Mouse (Mus musculus): ENCODE data around the gene Grik2. TPM values are rescaled to one million over a fixed set of nuclear protein-coding genes. Genes with fewer than 3 reads are reported as not detected.

The Grik2 gene
- polyA plus RNA-seq, 1 experiment from 2014 or later = 1.6 TPM

DNA sequence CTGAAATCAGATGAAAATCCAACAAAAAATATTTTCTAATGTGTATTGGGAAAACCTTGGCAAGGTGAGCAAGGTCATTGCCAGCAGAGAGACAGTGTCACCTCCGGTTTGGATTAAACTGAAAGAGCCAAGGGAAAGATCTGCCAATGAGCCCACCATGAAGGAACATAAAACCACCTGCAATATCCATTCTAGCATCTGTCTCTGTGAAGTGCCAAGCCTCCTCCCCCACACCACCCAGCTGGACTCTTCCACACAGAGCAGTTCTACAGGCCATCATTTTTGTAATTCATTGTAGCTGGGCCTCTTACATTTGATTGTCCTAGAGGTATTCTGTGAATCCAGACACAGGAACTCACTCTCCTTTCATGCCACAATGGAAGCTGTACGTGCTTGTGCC is 148.7 kb downstream of the Grik2 start:
- H3K9ac ChIP-seq = no peak overlapping the region
- H3K36me3 ChIP-seq = no peaks in the 10 kb centered on the region
- 82% methylated on average over 2 of the region's 2 CpGs for WGBS
- no peaks in the 10 kb centered on the region for H3K27me3 ChIP-seq
- ATAC-seq (ENCODE audit: insufficient number of reproducible peaks, insufficient read depth, low FRiP score, low TSS enrichment, low read depth) = no peak
- H3K27ac ChIP-seq = no peak overlapping the region
- no peaks in the 10 kb centered on the region for H3K4me1 ChIP-seq
- H3K4me2 ChIP-seq = no peak overlapping the region
- H3K9me3 ChIP-seq = no peaks in the 10 kb centered on the region
- no peak overlapping the region for H3K4me3 ChIP-seq

DNA sequence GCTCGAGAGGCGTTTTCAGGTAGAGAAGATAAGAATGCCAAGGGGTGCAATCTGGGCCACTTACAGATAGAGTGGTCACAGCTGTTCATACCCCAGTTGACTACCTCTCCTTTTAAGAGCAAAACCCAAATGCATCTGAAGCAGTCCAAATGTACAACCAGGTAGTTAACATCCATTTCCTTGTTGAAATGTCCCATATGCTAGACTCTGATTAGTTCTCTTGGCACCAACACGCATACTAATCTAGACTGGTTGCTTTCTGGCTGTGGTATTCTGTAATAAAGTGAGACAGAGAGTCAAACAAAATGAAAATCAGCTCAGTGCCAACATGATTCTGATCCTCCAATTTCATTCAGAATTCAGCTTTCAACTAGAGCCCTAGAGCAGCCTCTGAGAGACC is 164.6 kb downstream of the Grik2 start:
- no peak for ATAC-seq (ENCODE audit: insufficient number of reproducible peaks, insufficient read depth, low FRiP score, low TSS enrichment, low read depth)
- no peaks in the 10 kb centered on the region for H3K27me3 ChIP-seq
- no peak overlapping the region for H3K4me2 ChIP-seq
- no peaks in the 10 kb centered on the region for H3K9me3 ChIP-seq
- H3K4me1 ChIP-seq = no peaks in the 10 kb centered on the region
- 81% methylated on average over 3 of the region's 3 CpGs for WGBS
- H3K9ac ChIP-seq = no peak overlapping the region
- H3K27ac ChIP-seq = no peak overlapping the region
- H3K4me3 ChIP-seq = no peak overlapping the region
- H3K36me3 ChIP-seq = no peaks in the 10 kb centered on the region

DNA sequence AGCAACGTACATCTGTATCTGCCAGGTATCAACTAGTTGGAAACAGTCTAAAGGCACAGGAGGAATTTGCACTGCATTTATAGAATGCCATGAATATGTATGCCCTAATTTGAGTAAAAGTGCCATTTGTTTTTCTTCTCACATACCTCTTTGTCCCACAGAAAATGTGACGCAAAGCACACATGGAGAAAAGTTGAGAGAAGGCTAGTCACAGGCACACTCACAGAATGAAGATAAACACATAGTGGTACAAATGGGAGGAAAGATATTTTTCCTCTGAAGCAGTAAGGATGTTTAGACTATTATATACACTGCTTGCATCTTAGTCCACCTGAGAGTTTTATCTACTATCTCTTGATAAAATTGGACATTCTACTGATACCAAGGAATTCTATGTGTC is 190.9 kb downstream of the Grik2 start:
- Histone ChIP-seq H3K4me2 (no peak overlapping the region), H3K9ac (no peak overlapping the region), H3K4me3 (no peak overlapping the region), H3K27me3 (no peaks in the 10 kb centered on the region), H3K27ac (no peak overlapping the region), H3K9me3 (no peaks in the 10 kb centered on the region), H3K36me3 (no peaks in the 10 kb centered on the region), H3K4me1 (no peaks in the 10 kb centered on the region)
- no peak for ATAC-seq (ENCODE audit: insufficient number of reproducible peaks, insufficient read depth, low FRiP score, low TSS enrichment, low read depth)
- WGBS = 80% methylated on average over 2 of the region's 2 CpGs

DNA sequence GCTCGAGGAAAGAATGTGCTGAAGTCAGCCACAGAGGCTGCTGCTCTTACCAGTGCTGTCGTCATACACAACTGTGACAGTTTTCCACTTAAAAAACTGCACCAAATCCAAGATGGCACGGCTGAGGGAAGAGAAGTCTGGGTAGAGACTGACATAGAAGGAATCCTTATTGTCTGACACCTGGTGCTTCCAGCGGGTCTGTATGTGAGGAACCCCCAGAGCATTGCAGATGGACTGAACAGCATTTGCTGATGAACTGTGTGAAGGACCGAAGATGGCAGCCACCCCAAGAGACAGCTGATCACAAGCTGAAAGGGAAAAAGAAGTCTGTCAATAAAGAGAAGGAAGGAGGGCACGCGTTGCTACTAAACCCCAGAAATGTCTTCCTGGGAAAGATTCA is 215.1 kb downstream of the Grik2 start:
- no peaks in the 10 kb centered on the region for H3K27me3 ChIP-seq
- H3K4me2 ChIP-seq = no peak overlapping the region
- H3K36me3 ChIP-seq = no peaks in the 10 kb centered on the region
- no peak overlapping the region for H3K9ac ChIP-seq
- no peaks in the 10 kb centered on the region for H3K4me1 ChIP-seq
- no peak for ATAC-seq (ENCODE audit: insufficient number of reproducible peaks, insufficient read depth, low FRiP score, low TSS enrichment, low read depth)
- H3K9me3 ChIP-seq = no peaks in the 10 kb centered on the region
- WGBS = 81% methylated on average over 7 of the region's 7 CpGs
- H3K27ac ChIP-seq = no peak overlapping the region
- no peak overlapping the region for H3K4me3 ChIP-seq

DNA sequence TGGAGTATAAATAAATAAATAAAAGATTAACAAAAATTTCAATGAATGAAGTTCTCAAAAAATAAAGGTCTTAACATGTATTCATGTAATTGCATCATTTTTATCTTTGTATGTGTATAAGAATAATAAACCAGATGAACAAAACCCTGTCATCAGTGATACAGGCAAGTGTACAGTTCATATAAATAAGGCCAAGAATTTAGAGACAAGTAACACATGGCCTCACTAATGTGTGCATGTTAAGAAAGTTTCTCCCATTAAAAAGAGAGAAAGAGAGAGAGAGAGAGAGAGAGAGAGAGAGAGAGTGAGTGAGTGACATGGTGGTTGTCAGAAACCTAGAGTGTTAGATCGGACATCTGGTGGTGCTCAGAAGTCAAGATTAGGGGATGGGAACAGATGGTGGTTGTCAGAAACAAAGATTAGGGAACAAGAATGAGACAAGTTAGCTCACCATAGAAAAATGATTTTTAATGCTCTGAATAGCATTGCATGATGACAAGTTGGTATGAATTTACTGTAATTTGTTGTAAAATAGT is 228.6 kb downstream of the Grik2 start:
- Histone ChIP-seq H3K27ac (no peak overlapping the region), H3K4me3 (no peak overlapping the region), H3K36me3 (no peaks in the 10 kb centered on the region), H3K9ac (no peak overlapping the region), H3K4me2 (no peak overlapping the region), H3K9me3 (no peaks in the 10 kb centered on the region), H3K4me1 (no peaks in the 10 kb centered on the region), H3K27me3 (no peaks in the 10 kb centered on the region)
- no peak for ATAC-seq (ENCODE audit: insufficient number of reproducible peaks, insufficient read depth, low FRiP score, low TSS enrichment, low read depth)
- 72% methylated on average over 1 of the region's 1 CpGs for WGBS

DNA sequence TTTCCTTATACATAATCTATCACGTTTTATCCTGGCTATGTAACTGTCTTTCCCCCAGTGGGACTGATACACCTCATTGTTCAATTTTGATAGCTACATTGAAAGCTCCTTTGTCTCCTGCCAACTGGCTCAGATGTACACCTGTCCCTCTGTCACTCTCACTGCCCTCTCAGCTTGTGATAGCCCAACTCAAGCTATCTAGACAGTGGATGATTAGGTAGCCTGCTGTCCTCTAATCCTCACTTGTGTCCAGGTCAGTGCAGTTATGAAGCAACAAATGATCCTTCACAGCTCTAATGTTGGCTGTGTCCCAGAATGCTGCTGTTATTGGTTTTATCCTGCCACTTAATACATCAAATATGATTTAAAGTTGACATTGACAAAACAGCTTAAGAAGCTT is 246.3 kb downstream of the Grik2 start:
- no peaks in the 10 kb centered on the region for H3K9me3 ChIP-seq
- H3K4me3 ChIP-seq = no peak overlapping the region
- WGBS = 66% methylated on average over 1 of the region's 1 CpGs
- H3K9ac ChIP-seq = no peak overlapping the region
- ATAC-seq (ENCODE audit: insufficient number of reproducible peaks, insufficient read depth, low FRiP score, low TSS enrichment, low read depth) = no peak
- H3K27me3 ChIP-seq = no peaks in the 10 kb centered on the region
- H3K4me2 ChIP-seq = no peak overlapping the region
- H3K27ac ChIP-seq = no peak overlapping the region
- H3K36me3 ChIP-seq = no peaks in the 10 kb centered on the region
- H3K4me1 ChIP-seq = no peaks in the 10 kb centered on the region

DNA sequence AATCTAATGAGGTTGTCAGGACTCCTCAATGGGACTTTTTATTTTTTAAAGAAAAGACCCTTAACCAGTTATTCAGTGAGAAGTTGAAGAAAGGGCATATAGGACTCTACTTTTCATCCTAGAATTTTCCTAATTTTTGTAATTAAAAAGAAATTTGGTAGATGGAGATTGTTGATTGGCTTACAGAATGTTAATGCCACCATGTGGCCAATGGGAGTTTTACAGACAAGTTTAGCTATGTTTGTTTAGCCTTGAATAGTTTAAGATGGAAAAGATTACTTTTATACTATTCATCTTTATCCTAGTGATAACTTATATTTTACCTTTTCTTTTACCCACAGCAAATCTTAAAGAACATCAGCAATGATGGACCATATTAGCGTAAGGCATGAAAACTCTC is 268.8 kb downstream of the Grik2 start:
- no peak overlapping the region for H3K9ac ChIP-seq
- no peaks in the 10 kb centered on the region for H3K36me3 ChIP-seq
- ATAC-seq (ENCODE audit: insufficient number of reproducible peaks, insufficient read depth, low FRiP score, low TSS enrichment, low read depth) = no peak
- H3K4me3 ChIP-seq = no peak overlapping the region
- H3K4me1 ChIP-seq = no peaks in the 10 kb centered on the region
- 95% methylated on average over 1 of the region's 1 CpGs for WGBS
- H3K4me2 ChIP-seq = no peak overlapping the region
- no peaks in the 10 kb centered on the region for H3K27me3 ChIP-seq
- no peak overlapping the region for H3K27ac ChIP-seq
- H3K9me3 ChIP-seq = no peaks in the 10 kb centered on the region

DNA sequence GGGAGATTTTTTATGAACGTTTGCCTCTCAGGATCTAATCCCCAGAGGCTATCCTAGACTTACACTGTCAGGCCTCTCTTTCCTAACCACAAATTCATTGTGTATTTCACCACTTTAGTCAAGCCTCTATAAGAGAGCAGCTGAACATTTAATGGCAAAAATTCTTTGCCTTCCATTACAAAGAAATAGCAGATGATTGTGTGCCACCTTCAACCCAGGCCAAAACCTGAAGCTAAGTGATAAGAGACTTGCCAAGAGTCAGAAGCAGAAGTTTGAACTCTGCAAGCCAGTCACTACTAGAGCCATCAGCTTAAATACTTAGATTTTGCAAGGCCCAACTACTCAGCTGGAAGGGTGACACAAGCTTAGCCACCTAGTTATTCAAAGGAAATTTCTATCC is 287.9 kb downstream of the Grik2 start:
- Histone ChIP-seq H3K9ac (no peak overlapping the region), H3K36me3 (no peaks in the 10 kb centered on the region), H3K9me3 (no peaks in the 10 kb centered on the region), H3K4me2 (no peak overlapping the region), H3K27ac (no peak overlapping the region), H3K4me1 (no peaks in the 10 kb centered on the region), H3K4me3 (no peak overlapping the region), H3K27me3 (no peaks in the 10 kb centered on the region)
- ATAC-seq (ENCODE audit: insufficient number of reproducible peaks, insufficient read depth, low FRiP score, low TSS enrichment, low read depth) = no peak
- 22% methylated on average over 1 of the region's 1 CpGs for WGBS

DNA sequence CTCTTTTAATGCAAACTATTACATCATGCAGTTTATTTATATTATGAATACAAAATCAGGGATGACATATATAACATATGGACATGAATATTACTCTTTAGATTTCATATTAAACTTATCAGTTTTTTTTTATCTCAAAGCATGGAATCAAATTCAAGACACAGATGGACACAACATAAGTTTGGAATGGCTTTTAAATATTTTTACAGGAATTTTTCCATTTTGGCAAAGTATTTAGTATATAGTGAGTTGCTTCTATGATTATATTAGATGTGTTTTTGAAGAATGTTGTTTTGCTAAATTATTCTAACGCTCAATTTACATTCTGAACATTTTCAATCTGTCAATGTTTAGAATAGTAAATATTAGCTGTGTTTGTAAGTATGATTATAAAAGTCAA is 291.3 kb downstream of the Grik2 start:
- Histone ChIP-seq H3K4me2 (no peak overlapping the region), H3K4me1 (no peaks in the 10 kb centered on the region), H3K27ac (no peak overlapping the region), H3K4me3 (no peak overlapping the region), H3K9me3 (no peaks in the 10 kb centered on the region), H3K27me3 (no peaks in the 10 kb centered on the region), H3K9ac (no peak overlapping the region), H3K36me3 (no peaks in the 10 kb centered on the region)
- no peak for ATAC-seq (ENCODE audit: insufficient number of reproducible peaks, insufficient read depth, low FRiP score, low TSS enrichment, low read depth)
- WGBS = 89% methylated on average over 1 of the region's 1 CpGs

DNA sequence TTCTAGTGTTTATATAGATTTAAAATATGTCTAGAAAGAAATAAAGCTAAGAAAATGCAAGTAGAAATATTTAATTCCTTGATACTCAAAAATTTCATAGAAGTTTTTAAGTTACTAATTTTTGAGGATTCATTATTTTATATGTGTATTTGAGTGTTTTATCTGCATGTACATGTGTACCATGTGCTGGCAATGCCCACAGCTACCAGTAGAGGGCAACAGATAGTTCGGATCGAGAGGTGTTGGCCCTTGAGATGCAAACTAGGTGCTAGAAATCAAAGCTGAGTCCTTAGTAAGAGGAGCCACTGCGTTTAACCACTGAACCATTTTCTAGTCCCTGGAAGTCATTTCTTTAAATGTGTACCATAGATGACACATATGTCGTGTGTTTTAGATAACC is 307.1 kb downstream of the Grik2 start:
- Histone ChIP-seq H3K27me3 (no peaks in the 10 kb centered on the region), H3K9me3 (no peaks in the 10 kb centered on the region), H3K4me1 (no peaks in the 10 kb centered on the region), H3K4me2 (no peak overlapping the region), H3K9ac (no peak overlapping the region), H3K27ac (no peak overlapping the region), H3K4me3 (no peak overlapping the region), H3K36me3 (no peaks in the 10 kb centered on the region)
- ATAC-seq (ENCODE audit: insufficient number of reproducible peaks, insufficient read depth, low FRiP score, low TSS enrichment, low read depth) = no peak
- WGBS = 73% methylated on average over 4 of the region's 4 CpGs

DNA sequence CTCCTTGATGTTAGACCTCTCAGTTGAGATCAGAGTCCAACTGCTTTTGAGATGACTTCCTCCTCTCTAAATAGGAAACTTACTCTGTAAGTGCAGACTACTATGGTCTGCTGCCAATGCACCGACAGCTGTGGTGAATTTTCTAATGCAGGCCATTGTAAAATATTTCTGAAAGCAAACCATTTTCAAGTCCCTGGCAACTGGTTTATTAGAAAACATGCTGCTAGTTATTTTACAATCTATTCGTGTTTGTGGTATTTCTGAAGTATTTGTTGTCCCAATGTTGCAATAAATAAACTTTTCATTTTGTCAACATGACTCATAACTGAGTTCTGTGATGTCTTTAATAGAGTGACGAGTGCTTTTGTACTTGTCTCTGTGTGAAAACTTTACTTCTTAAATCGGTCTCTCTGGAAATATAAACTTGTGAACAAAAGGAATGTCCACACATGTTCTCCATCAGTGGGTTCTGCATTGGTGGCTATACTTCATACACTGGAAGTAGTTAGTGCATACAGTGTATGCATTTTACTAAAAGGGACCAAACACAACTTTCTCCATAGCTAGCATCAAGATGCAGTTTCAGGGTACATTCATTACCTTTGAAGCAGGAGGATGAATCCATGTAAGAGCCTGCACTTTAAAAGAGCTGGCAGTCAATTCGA is 308.3 kb downstream of the Grik2 start:
- no peak overlapping the region for H3K27ac ChIP-seq
- no peak overlapping the region for H3K9ac ChIP-seq
- no peak overlapping the region for H3K4me2 ChIP-seq
- H3K27me3 ChIP-seq = no peaks in the 10 kb centered on the region
- no peaks in the 10 kb centered on the region for H3K36me3 ChIP-seq
- whole genome bisulfite sequencing = 48% methylated on average over 5 of the region's 5 CpGs
- no peaks in the 10 kb centered on the region for H3K4me1 ChIP-seq
- H3K9me3 ChIP-seq = no peaks in the 10 kb centered on the region
- ATAC-seq (ENCODE audit: insufficient number of reproducible peaks, insufficient read depth, low FRiP score, low TSS enrichment, low read depth) = no peak
- no peak overlapping the region for H3K4me3 ChIP-seq

DNA sequence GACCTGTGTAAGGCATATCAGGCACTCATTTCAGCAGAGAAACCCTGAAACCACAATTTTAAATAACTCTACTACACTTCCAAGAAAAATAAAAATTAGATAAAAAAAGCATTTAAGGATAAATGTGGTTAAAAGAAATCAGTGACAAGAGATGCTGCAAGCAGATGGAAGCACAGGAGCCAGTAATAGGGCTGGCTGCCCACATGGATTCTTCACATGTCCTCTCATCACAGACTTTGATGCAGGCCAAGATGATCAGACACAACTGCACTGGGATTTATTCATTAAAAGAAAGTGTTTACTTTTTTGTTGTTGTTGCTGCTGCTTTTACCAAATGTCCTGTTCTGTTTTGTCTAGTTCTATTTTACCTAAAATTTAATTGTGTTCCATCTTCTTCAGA is 315.0 kb downstream of the Grik2 start:
- H3K36me3 ChIP-seq = no peaks in the 10 kb centered on the region
- no peak overlapping the region for H3K9ac ChIP-seq
- no peaks in the 10 kb centered on the region for H3K27me3 ChIP-seq
- H3K4me2 ChIP-seq = no peak overlapping the region
- H3K27ac ChIP-seq = no peak overlapping the region
- H3K4me1 ChIP-seq = no peaks in the 10 kb centered on the region
- no peak for ATAC-seq (ENCODE audit: insufficient number of reproducible peaks, insufficient read depth, low FRiP score, low TSS enrichment, low read depth)
- no peaks in the 10 kb centered on the region for H3K9me3 ChIP-seq
- H3K4me3 ChIP-seq = no peak overlapping the region

All from embryonic facial prominence, embryonic 13.5 days (tissue).